Mouse (Mus musculus): ENCODE data around the gene Mpc1. TPM values are rescaled to one million over a fixed set of nuclear protein-coding genes. Genes with fewer than 3 reads are reported as not detected.

Mpc1 gene
- 95.1 and 96.4 TPM in 2 replicates for polyA plus RNA-seq (2014; fragmentation: Nextera tagmentation; extraction: Ambion mirVana)

GRCm38 (mm10) chr17:8282821-8283525 lies at the start of gene Mpc1:
Mpc1 (plus strand) TSS chr17:8282904.
- Histone ChIP-seq H3K36me3 (ENCODE audit: control insufficient read depth, insufficient read depth, low read length) (no peaks in the 10 kb centered on the region), H3K4me3 (ENCODE audit: low read depth, low read length) (peak within 1 kb of the TSS; percentile 72), H3K9me3 (ENCODE audit: control insufficient read depth, low read length) (no peaks in the 10 kb centered on the region), H3K27ac (replicated peaks; ENCODE audit: low read depth, low read length) (peak within 1 kb of the TSS; percentile 79), H3K4me2 (ENCODE audit: low read depth, severe bottlenecking) (peak within 1 kb of the TSS; percentile 98), H3K9ac (ENCODE audit: low read length) (peak within 1 kb of the TSS; percentile 67), H3K27me3 (ENCODE audit: control insufficient read depth, insufficient read depth, low read length) (no peaks in the 10 kb centered on the region), H3K4me1 (ENCODE audit: control insufficient read depth, insufficient read depth, low read length) (0 out of 2 replicates have a peak, but pooled peaks cover 2% of the 10 kb centered on the region)
- DNase-seq (ENCODE audit: low spot score) (peak; percentile 70), ATAC-seq (ENCODE audit: insufficient number of reproducible peaks, low FRiP score, low TSS enrichment, low read depth) (peak; percentile 71)
- under 1% methylated on average over 34 of the region's 35 CpGs for WGBS

GRCm38 (mm10) chr17:8233618-8234214 lies 49.0 kb upstream of the Mpc1 start:
- ATAC-seq (ENCODE audit: insufficient number of reproducible peaks, low FRiP score, low TSS enrichment, low read depth) (no peak), DNase-seq (ENCODE audit: low spot score) (no peak)
- no peak overlapping the region for H3K4me3 ChIP-seq (ENCODE audit: low read depth, low read length)
- H3K4me2 ChIP-seq (ENCODE audit: low read depth, severe bottlenecking) = no peak overlapping the region
- H3K27ac ChIP-seq (replicated peaks; ENCODE audit: low read depth, low read length) = no peak overlapping the region
- no peaks in the 10 kb centered on the region for H3K27me3 ChIP-seq (ENCODE audit: control insufficient read depth, insufficient read depth, low read length)
- H3K4me1 ChIP-seq (ENCODE audit: control insufficient read depth, insufficient read depth, low read length) = no peaks in the 10 kb centered on the region
- 55% methylated on average over 15 of the region's 15 CpGs for WGBS
- no peaks in the 10 kb centered on the region for H3K36me3 ChIP-seq (ENCODE audit: control insufficient read depth, insufficient read depth, low read length)
- no peak overlapping the region for H3K9ac ChIP-seq (ENCODE audit: low read length)
- H3K9me3 ChIP-seq (ENCODE audit: control insufficient read depth, low read length) = no peaks in the 10 kb centered on the region

- DNase-seq (ENCODE audit: low spot score) = no peak
Observed at GRCm38 (mm10) chr17:8234537-8234936, 48.2 kb upstream of the Mpc1 start.

GRCm38 (mm10) chr17:8235743-8236142 lies 47.0 kb upstream of the Mpc1 start, which contains the start of gene Ccr6:
Ccr6 (plus strand) TSS chr17:8236043.
- ATAC-seq (ENCODE audit: insufficient number of reproducible peaks, low FRiP score, low TSS enrichment, low read depth) = no peak
- no peak within 1 kb of the TSS for H3K9ac ChIP-seq (ENCODE audit: low read length)
- no peak within 1 kb of the TSS for H3K27ac ChIP-seq (replicated peaks; ENCODE audit: low read depth, low read length)
- no peaks in the 10 kb centered on the region for H3K36me3 ChIP-seq (ENCODE audit: control insufficient read depth, insufficient read depth, low read length)
- H3K4me1 ChIP-seq (ENCODE audit: control insufficient read depth, insufficient read depth, low read length) = no peaks in the 10 kb centered on the region
- no peak for DNase-seq (ENCODE audit: low spot score)
- 84% methylated on average over 3 of the region's 3 CpGs for WGBS
- H3K4me2 ChIP-seq (ENCODE audit: low read depth, severe bottlenecking) = no peak within 1 kb of the TSS
- H3K4me3 ChIP-seq (ENCODE audit: low read depth, low read length) = no peak within 1 kb of the TSS
- no peaks in the 10 kb centered on the region for H3K9me3 ChIP-seq (ENCODE audit: control insufficient read depth, low read length)
- H3K27me3 ChIP-seq (ENCODE audit: control insufficient read depth, insufficient read depth, low read length) = no peaks in the 10 kb centered on the region

More at GRCm38 (mm10) chr17:8234537-8234936, 48.2 kb upstream of the Mpc1 start:
- no peak overlapping the region for H3K9ac ChIP-seq (ENCODE audit: low read length)
- H3K4me3 ChIP-seq (ENCODE audit: low read depth, low read length) = no peak overlapping the region
- H3K4me1 ChIP-seq (ENCODE audit: control insufficient read depth, insufficient read depth, low read length) = no peaks in the 10 kb centered on the region
- no peak overlapping the region for H3K4me2 ChIP-seq (ENCODE audit: low read depth, severe bottlenecking)
- WGBS = 87% methylated on average over 4 of the region's 4 CpGs
- H3K27me3 ChIP-seq (ENCODE audit: control insufficient read depth, insufficient read depth, low read length) = no peaks in the 10 kb centered on the region
- no peak overlapping the region for H3K27ac ChIP-seq (replicated peaks; ENCODE audit: low read depth, low read length)
- H3K9me3 ChIP-seq (ENCODE audit: control insufficient read depth, low read length) = no peaks in the 10 kb centered on the region
- H3K36me3 ChIP-seq (ENCODE audit: control insufficient read depth, insufficient read depth, low read length) = no peaks in the 10 kb centered on the region
- no peak for ATAC-seq (ENCODE audit: insufficient number of reproducible peaks, low FRiP score, low TSS enrichment, low read depth)

- Histone ChIP-seq H3K4me2 (ENCODE audit: low read depth, severe bottlenecking) (no peak overlapping the region), H3K27ac (replicated peaks; ENCODE audit: low read depth, low read length) (no peak overlapping the region), H3K4me3 (ENCODE audit: low read depth, low read length) (no peak overlapping the region), H3K9ac (ENCODE audit: low read length) (no peak overlapping the region), H3K36me3 (ENCODE audit: control insufficient read depth, insufficient read depth, low read length) (no peaks in the 10 kb centered on the region), H3K9me3 (ENCODE audit: control insufficient read depth, low read length) (no peaks in the 10 kb centered on the region), H3K27me3 (ENCODE audit: control insufficient read depth, insufficient read depth, low read length) (no peaks in the 10 kb centered on the region), H3K4me1 (ENCODE audit: control insufficient read depth, insufficient read depth, low read length) (no peaks in the 10 kb centered on the region)
- DNase-seq (ENCODE audit: low spot score) (no peak), ATAC-seq (ENCODE audit: insufficient number of reproducible peaks, low FRiP score, low TSS enrichment, low read depth) (no peak)
- 78% methylated on average over 15 of the region's 15 CpGs for WGBS
Observed at GRCm38 (mm10) chr17:8238012-8238710, 44.5 kb upstream of the Mpc1 start.

GRCm38 (mm10) chr17:8239561-8239960 lies 43.1 kb upstream of the Mpc1 start:
- no peak overlapping the region for H3K27ac ChIP-seq (replicated peaks; ENCODE audit: low read depth, low read length)
- ATAC-seq (ENCODE audit: insufficient number of reproducible peaks, low FRiP score, low TSS enrichment, low read depth) = no peak
- no peaks in the 10 kb centered on the region for H3K4me1 ChIP-seq (ENCODE audit: control insufficient read depth, insufficient read depth, low read length)
- WGBS = 75% methylated on average over 3 of the region's 3 CpGs
- H3K27me3 ChIP-seq (ENCODE audit: control insufficient read depth, insufficient read depth, low read length) = no peaks in the 10 kb centered on the region
- no peaks in the 10 kb centered on the region for H3K9me3 ChIP-seq (ENCODE audit: control insufficient read depth, low read length)
- H3K4me3 ChIP-seq (ENCODE audit: low read depth, low read length) = no peak overlapping the region
- H3K9ac ChIP-seq (ENCODE audit: low read length) = no peak overlapping the region
- DNase-seq (ENCODE audit: low spot score) = no peak
- H3K36me3 ChIP-seq (ENCODE audit: control insufficient read depth, insufficient read depth, low read length) = no peaks in the 10 kb centered on the region
- H3K4me2 ChIP-seq (ENCODE audit: low read depth, severe bottlenecking) = no peak overlapping the region

- 67% methylated on average over 4 of the region's 4 CpGs for WGBS
Observed at GRCm38 (mm10) chr17:8240517-8240916, 42.2 kb upstream of the Mpc1 start.

GRCm38 (mm10) chr17:8241645-8242044 lies 41.1 kb upstream of the Mpc1 start:
- no peaks in the 10 kb centered on the region for H3K27me3 ChIP-seq (ENCODE audit: control insufficient read depth, insufficient read depth, low read length)
- H3K27ac ChIP-seq (replicated peaks; ENCODE audit: low read depth, low read length) = no peak overlapping the region
- DNase-seq (ENCODE audit: low spot score) (no peak), ATAC-seq (ENCODE audit: insufficient number of reproducible peaks, low FRiP score, low TSS enrichment, low read depth) (no peak)
- H3K9me3 ChIP-seq (ENCODE audit: control insufficient read depth, low read length) = no peaks in the 10 kb centered on the region
- H3K4me1 ChIP-seq (ENCODE audit: control insufficient read depth, insufficient read depth, low read length) = no peaks in the 10 kb centered on the region
- no peak overlapping the region for H3K9ac ChIP-seq (ENCODE audit: low read length)
- 75% methylated on average over 12 of the region's 12 CpGs for WGBS
- no peak overlapping the region for H3K4me3 ChIP-seq (ENCODE audit: low read depth, low read length)
- H3K36me3 ChIP-seq (ENCODE audit: control insufficient read depth, insufficient read depth, low read length) = no peaks in the 10 kb centered on the region
- H3K4me2 ChIP-seq (ENCODE audit: low read depth, severe bottlenecking) = no peak overlapping the region

More at GRCm38 (mm10) chr17:8240517-8240916, 42.2 kb upstream of the Mpc1 start:
- no peak overlapping the region for H3K9ac ChIP-seq (ENCODE audit: low read length)
- H3K36me3 ChIP-seq (ENCODE audit: control insufficient read depth, insufficient read depth, low read length) = no peaks in the 10 kb centered on the region
- H3K9me3 ChIP-seq (ENCODE audit: control insufficient read depth, low read length) = no peaks in the 10 kb centered on the region
- H3K4me1 ChIP-seq (ENCODE audit: control insufficient read depth, insufficient read depth, low read length) = no peaks in the 10 kb centered on the region
- no peak overlapping the region for H3K27ac ChIP-seq (replicated peaks; ENCODE audit: low read depth, low read length)
- DNase-seq (ENCODE audit: low spot score) = no peak
- no peaks in the 10 kb centered on the region for H3K27me3 ChIP-seq (ENCODE audit: control insufficient read depth, insufficient read depth, low read length)
- no peak for ATAC-seq (ENCODE audit: insufficient number of reproducible peaks, low FRiP score, low TSS enrichment, low read depth)
- H3K4me3 ChIP-seq (ENCODE audit: low read depth, low read length) = no peak overlapping the region
- no peak overlapping the region for H3K4me2 ChIP-seq (ENCODE audit: low read depth, severe bottlenecking)
